Mouse (Mus musculus) hindbrain, embryonic 11.5 days (tissue): ENCODE data around the gene Tctn1. TPM values are rescaled to one million over a fixed set of nuclear protein-coding genes. Genes with fewer than 3 reads are reported as not detected.

Experiments used
- ATAC-seq: fragments of 200-750 bp; cut with Nextera tagmentation; 2 replicates; pipeline ENCODE4 v1.8.0; 2017; ENCODE audit warnings: mild to moderate bottlenecking, moderate TSS enrichment, moderate library complexity; ENCODE audit not compliant: low FRiP score
- DNase-seq: peaks from one replicate; pipeline ENCODE4 v3.0.0-alpha.2; 2015; ENCODE audit warnings: low spot score
- H3K27ac ChIP-seq: fragments of 300-500 bp; sonication (generic); 2 replicates; pipeline ENCODE4 v1.5.1; 2014; ENCODE audit warnings: mild to moderate bottlenecking, low read depth, low read length
- H3K27me3 ChIP-seq: fragments of 300-500 bp; sonication (generic); 2 replicates; pipeline ENCODE4 v1.6.1; 2014; ENCODE audit warnings: mild to moderate bottlenecking, low read length, moderate library complexity, mixed read lengths; ENCODE audit not compliant: control insufficient read depth, insufficient read depth
- H3K36me3 ChIP-seq: fragments of 300-500 bp; sonication (generic); 2 replicates; pipeline ENCODE4 v1.6.1; 2014; ENCODE audit warnings: mild to moderate bottlenecking, low read length, moderate library complexity, mixed read lengths; ENCODE audit not compliant: control insufficient read depth, insufficient read depth
- H3K4me1 ChIP-seq: fragments of 300-500 bp; sonication (generic); replicated peaks from 2 replicates; pipeline ENCODE4 v1.6.1; 2014; ENCODE audit warnings: low read length, mixed read lengths; ENCODE audit not compliant: control insufficient read depth, insufficient read depth
- H3K4me2 ChIP-seq: fragments of 300-500 bp; sonication (generic); replicated peaks from 2 replicates; pipeline ENCODE4 v1.6.1; 2014; ENCODE audit warnings: mild to moderate bottlenecking, low read depth, low read length
- H3K4me3 ChIP-seq: fragments of 300-500 bp; sonication (generic); 2 replicates; pipeline ENCODE4 v1.5.1; 2014; ENCODE audit warnings: low read depth, low read length
- H3K9ac ChIP-seq: fragments of 300-500 bp; sonication (generic); 2 replicates; pipeline ENCODE4 v1.6.1; 2014; ENCODE audit warnings: low read depth, low read length
- H3K9me3 ChIP-seq: fragments of 300-500 bp; sonication (generic); 2 replicates; pipeline ENCODE4 v1.6.1; 2016; ENCODE audit warnings: low read length; ENCODE audit not compliant: control insufficient read depth
- WGBS: fragments of 180-500 bp; shearing (Covaris S2); extraction: QIAGEN DNeasy Blood & Tissue Kit; methylation state at CpG from one replicate; pipeline ENCODE4 v1.1.7; 2014; 5-methylcytosine and 5-hydroxymethylcytosine counted together
- polyA plus RNA-seq: library from polyadenylated mRNA; unstranded; fragments of >200 nt; fragmentation: Nextera tagmentation; extraction: Ambion mirVana; gene quantifications from 2 replicates; pipeline ENCODE4 v1.2.1, GENCODE M21; 2014

The Tctn1 gene
- 4.4 and 5.6 TPM in 2 replicates for polyA plus RNA-seq

DNA sequence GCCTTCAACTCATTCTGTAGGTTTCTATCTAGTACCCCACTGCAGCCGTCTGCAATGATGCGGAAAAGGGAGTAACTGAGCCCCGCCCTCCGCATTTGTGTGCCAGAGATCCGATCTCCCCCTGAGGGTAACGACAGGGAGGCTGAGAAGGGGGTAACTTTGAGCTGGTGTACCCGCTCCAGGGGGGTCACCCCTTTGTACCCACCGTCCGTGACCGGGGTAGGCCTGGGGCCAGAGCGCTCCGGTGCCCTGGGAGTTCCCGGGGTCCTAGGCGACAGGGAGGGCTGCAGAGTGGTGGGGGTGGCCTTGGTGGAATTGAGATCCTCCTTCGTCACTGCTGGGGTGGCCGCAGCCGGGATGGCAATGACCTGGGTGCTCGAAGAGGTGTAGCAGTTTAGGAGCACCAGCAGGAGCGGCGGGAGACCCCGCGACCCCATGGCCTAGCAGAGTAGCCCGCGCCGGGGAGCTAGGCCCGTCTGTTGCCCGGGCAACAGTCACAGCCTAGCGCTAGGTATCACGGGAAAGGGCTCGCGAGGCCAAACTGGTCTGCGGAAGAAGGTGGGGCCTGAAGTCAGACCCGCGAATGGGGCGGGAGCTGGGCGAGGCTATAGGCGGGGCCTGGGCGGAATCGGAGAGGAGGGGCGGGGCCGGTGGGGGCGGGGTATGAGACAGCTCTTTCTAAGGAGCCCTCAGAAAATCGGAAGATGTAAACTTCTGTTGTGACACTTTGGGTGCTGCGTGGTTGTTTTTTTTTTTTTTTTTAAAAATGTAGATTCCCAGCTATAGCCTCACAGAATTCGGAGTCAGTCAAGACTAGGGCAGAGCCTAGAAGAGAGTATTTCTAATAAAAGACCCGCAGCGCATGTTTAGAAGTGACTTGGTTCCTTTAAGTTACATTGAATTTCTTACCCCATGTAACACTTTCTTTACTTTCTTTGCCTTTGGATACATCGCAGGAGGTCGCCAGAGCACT lies at the start of gene Tctn1:
TSS of gene Tctn1 (minus strand) at position 528 of the 973 bp plus-strand sequence.
- Histone ChIP-seq H3K4me2 (peak within 1 kb of the TSS; percentile 43), H3K4me1 (no peaks in the 10 kb centered on the region; the same call in 1 of the 2 replicates), H3K9me3 (no peaks in the 10 kb centered on the region), H3K4me3 (peak within 1 kb of the TSS; percentile 66), H3K36me3 (no peaks in the 10 kb centered on the region), H3K27ac (no peak within 1 kb of the TSS), H3K27me3 (no peaks in the 10 kb centered on the region), H3K9ac (peak within 1 kb of the TSS; percentile 73)
- WGBS: 2% methylated on average over 48 of the region's 49 CpGs
- ATAC-seq (peak; percentile 97), DNase-seq (peak; percentile 94)

- no peak for DNase-seq
- no peak for ATAC-seq
- no peaks in the 10 kb centered on the region for H3K4me1 ChIP-seq
- no peaks in the 10 kb centered on the region for H3K27me3 ChIP-seq
- no peak overlapping the region for H3K4me3 ChIP-seq
- peaks cover 2% of the 10 kb centered on the region; the same call in 1 of the 2 replicates for H3K36me3 ChIP-seq
- H3K9ac ChIP-seq: no peak overlapping the region
- 93% methylated on average over 17 of the region's 17 CpGs for whole genome bisulfite sequencing
- H3K9me3 ChIP-seq: no peaks in the 10 kb centered on the region
- H3K4me2 ChIP-seq: no peak overlapping the region
- no peak overlapping the region for H3K27ac ChIP-seq
Measured at GRCm38 (mm10) chr5:122312942-122313684, 48.9 kb upstream of the Tctn1 start.

DNA sequence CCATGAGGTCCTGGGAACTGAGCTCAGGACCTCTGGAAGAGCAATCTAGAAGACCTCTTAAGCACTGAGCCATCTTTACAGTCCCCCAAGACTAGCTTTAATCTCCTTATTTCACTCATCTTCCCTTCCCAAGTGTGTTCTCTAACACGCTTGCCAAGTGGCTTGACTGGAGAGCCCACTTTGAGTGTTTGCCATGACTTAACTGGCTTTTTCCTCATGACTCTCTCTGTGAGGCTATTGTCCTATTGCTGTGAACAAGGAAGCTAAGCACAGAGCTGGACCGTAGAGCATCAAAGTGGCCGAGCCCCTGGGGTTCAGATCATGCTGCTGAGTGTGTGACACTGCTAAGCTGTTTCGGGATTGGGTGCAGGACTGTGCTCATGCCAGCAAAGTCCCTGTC lies 48.1 kb upstream of the Tctn1 start:
- Histone ChIP-seq H3K4me1 (no peaks in the 10 kb centered on the region), H3K27ac (no peak overlapping the region), H3K9ac (no peak overlapping the region), H3K27me3 (no peaks in the 10 kb centered on the region), H3K4me2 (no peak overlapping the region), H3K36me3 (peaks cover 2% of the 10 kb centered on the region; the same call in 1 of the 2 replicates), H3K9me3 (no peaks in the 10 kb centered on the region), H3K4me3 (no peak overlapping the region)
- ATAC-seq: no peak
- DNase-seq: no peak
- 92% methylated on average over 4 of the region's 4 CpGs for WGBS

DNA sequence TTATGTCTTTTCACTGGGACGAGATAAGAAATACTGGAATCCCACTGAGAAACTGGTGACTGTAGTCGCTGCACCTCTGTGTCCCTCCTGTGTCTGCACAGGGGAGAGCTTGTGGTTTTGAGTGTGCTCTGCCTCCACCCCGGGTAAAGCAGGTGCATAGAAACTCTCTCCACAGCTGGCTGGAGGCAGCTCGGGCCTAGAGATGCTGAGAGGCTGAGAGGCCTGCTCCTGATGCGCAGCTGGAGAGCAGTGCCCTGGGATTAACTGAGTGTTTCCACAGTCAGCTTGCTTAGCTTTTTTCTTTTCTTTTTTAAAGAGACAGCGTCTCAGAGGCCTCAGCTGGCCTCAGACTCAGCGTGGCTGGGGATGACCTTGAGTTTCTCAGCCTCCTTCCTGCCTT lies 47.4 kb upstream of the Tctn1 start:
- WGBS: 78% methylated on average over 7 of the region's 7 CpGs
- DNase-seq (no peak), ATAC-seq (no peak)
- Histone ChIP-seq H3K4me3 (no peak overlapping the region), H3K9ac (no peak overlapping the region), H3K27ac (no peak overlapping the region), H3K36me3 (peaks cover 2% of the 10 kb centered on the region; the same call in 1 of the 2 replicates), H3K27me3 (no peaks in the 10 kb centered on the region), H3K4me2 (no peak overlapping the region), H3K9me3 (no peaks in the 10 kb centered on the region), H3K4me1 (no peaks in the 10 kb centered on the region)

- no peak overlapping the region for H3K4me3 ChIP-seq
- ATAC-seq (no peak), DNase-seq (no peak)
- no peak overlapping the region for H3K9ac ChIP-seq
- H3K4me1 ChIP-seq: no peaks in the 10 kb centered on the region
- H3K36me3 ChIP-seq: peaks cover 2% of the 10 kb centered on the region; the same call in 1 of the 2 replicates
- H3K27ac ChIP-seq: no peak overlapping the region
- no peak overlapping the region for H3K4me2 ChIP-seq
- no peaks in the 10 kb centered on the region for H3K9me3 ChIP-seq
- no peaks in the 10 kb centered on the region for H3K27me3 ChIP-seq
- WGBS: 86% methylated on average over 8 of the region's 8 CpGs
Measured at GRCm38 (mm10) chr5:122310699-122311098, 46.4 kb upstream of the Tctn1 start.

GRCm38 (mm10) chr5:122306536-122306935 lies 42.3 kb upstream of the Tctn1 start:
- ATAC-seq: no peak
- Histone ChIP-seq H3K4me2 (no peak overlapping the region), H3K4me3 (no peak overlapping the region), H3K4me1 (no peaks in the 10 kb centered on the region), H3K27ac (no peak overlapping the region), H3K27me3 (no peaks in the 10 kb centered on the region), H3K9ac (no peak overlapping the region), H3K9me3 (no peaks in the 10 kb centered on the region), H3K36me3 (no peaks in the 10 kb centered on the region)
- WGBS: 89% methylated on average over 3 of the region's 3 CpGs
- DNase-seq: no peak

DNA sequence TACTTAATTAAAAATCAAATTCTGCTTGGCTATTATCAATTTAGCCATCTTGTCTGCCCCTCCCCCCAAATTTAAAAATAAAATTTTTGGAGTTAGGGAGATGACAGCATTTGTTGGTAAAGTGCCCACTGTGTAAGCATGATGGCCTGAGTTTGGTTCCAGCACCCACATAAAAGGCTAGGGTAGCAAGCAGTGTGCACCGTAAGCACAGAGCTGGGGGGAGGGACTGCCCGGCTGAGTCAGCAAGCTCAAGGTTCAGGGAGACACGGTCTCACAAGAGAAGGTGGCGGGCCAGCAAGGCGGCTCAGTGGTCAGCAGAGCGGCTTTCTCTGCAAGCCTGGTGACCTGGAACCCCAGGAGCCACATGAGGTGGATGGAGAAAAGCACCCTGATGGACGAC lies 41.2 kb upstream of the Tctn1 start:
- H3K9me3 ChIP-seq: no peaks in the 10 kb centered on the region
- ATAC-seq (no peak), DNase-seq (no peak)
- 85% methylated on average over 7 of the region's 7 CpGs for WGBS
- no peak overlapping the region for H3K27ac ChIP-seq
- no peak overlapping the region for H3K4me3 ChIP-seq
- H3K36me3 ChIP-seq: no peaks in the 10 kb centered on the region
- H3K27me3 ChIP-seq: no peaks in the 10 kb centered on the region
- no peak overlapping the region for H3K9ac ChIP-seq
- no peaks in the 10 kb centered on the region for H3K4me1 ChIP-seq
- H3K4me2 ChIP-seq: no peak overlapping the region

GRCm38 (mm10) chr5:122304541-122304940 lies 40.3 kb upstream of the Tctn1 start:
- Histone ChIP-seq H3K27ac (no peak overlapping the region), H3K4me3 (no peak overlapping the region), H3K9me3 (no peaks in the 10 kb centered on the region), H3K4me2 (no peak overlapping the region), H3K4me1 (no peaks in the 10 kb centered on the region), H3K27me3 (no peaks in the 10 kb centered on the region), H3K9ac (no peak overlapping the region), H3K36me3 (no peaks in the 10 kb centered on the region)
- DNase-seq (no peak), ATAC-seq (no peak)
- WGBS: 91% methylated on average over 6 of the region's 6 CpGs
